Mouse (Mus musculus): ENCODE data around the gene Pip4k2a. TPM values are rescaled to one million over a fixed set of nuclear protein-coding genes. Genes with fewer than 3 reads are reported as not detected.
"Not testable (repeated sequence)": the region's sequence is repeated elsewhere in the genome, so short reads cannot be mapped to it uniquely, and the experiment has no call there.

The Pip4k2a gene
- total RNA-seq, 2 experiments from 2014 or later, result 63.0 to 123 TPM

DNA sequence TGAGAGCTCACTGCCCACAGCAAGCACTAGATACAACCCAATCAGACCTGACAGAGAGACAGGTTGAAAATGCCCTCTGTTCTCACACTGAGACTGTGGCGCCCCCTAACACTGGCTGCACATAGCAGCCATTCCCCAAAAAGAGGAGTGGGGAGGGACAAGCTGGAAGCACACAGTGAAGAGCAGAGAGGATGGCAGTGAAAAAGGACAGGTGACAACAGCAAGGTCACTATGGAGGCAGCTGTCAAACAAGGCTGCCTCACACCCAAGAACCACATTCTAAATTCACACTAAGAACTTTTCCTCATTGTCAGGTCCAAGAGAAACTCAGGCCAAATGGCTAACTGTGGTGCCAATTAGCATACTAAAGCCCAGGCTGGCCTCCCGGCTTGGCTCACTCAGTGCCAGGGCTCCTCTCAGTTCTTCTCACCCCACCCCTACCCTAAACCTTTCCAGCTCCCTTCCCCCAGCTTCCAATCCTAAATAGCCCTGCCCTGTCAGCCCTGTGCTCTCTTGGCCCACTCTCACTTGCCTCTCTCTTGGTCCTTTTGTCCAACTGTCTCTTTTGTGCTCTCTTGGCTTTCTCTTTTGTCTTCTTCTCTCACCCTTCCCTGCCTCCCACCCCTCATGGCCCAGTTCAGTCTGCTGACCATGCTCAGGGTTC is 91.4 kb downstream of the Pip4k2a start:
- no peak for ATAC-seq (ENCODE audit: poor library complexity, severe bottlenecking)

DNA sequence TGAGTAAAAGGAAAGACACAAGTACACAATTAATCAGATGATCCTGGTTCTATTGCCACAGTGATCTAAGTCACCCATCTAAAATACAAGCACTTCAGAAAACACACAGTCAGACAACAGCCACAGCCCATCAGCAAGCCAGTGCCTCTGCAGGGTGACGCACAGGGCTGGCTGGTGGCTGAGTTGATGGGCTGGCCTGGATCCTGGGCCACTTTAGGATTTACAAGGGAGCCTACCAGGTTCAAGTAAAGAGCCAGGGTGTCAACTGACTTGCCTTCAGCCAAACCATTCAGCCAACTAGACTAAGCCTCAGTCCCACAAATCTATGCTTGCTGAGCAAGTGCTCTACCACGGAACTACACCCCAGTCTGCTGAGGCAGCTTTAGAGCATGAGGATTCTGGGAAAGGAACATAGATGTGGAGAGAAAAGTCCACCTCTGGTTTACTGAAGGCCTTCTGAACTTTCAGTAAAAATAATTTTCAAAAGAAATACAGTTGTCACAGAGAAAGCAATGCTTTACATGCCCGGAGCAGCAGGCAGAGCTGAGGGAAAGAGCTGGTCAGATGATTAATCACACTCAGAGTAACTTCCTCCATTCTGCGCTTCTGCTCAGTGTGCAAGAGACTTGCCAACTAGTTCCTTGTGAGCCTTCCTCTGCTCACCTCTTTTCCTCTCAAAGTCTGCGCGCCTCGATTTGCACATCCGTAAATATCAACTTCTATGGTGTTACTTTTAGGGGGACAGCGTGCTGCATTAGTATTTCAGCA is 94.4 kb downstream of the Pip4k2a start:
- ATAC-seq (ENCODE audit: poor library complexity, severe bottlenecking), result peak; percentile 85

GRCm38 (mm10) chr2:18901133-18901532 is 96.8 kb downstream of the Pip4k2a start:
- no peak for ATAC-seq (ENCODE audit: poor library complexity, severe bottlenecking)

- no peak for ATAC-seq (ENCODE audit: poor library complexity, severe bottlenecking)
These were observed 97.3 kb downstream of the Pip4k2a start for GRCm38 (mm10) chr2:18900635-18901034.

DNA sequence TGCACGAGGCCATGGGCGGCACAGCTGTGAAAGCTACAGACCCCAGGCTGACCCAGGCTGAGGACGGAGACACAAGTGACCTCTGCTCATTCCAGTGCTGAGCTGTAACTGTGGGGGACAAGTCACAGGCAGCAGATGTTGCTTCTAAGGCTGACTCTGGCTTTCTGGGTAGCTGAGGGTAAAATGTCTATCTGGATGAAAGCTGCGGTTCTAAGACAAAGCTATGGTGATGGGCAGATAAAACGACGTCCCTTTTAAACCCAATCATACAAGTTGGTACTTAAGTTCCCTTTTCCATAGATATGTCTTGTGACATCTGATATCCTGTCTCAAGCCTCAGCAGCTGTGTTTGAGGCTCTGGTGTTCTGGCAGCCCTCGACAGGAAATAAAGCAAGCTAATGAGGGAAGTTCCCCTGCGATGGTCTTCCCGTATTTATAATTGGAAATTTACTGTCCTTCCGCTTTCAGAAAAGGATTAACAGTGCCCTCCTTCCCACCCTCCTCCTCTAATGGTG is 100.1 kb downstream of the Pip4k2a start:
- peak; percentile 96 for ATAC-seq (ENCODE audit: poor library complexity, severe bottlenecking)

GRCm38 (mm10) chr2:18896015-18896414 is 101.9 kb downstream of the Pip4k2a start:
- ATAC-seq (ENCODE audit: poor library complexity, severe bottlenecking), result no peak

DNA sequence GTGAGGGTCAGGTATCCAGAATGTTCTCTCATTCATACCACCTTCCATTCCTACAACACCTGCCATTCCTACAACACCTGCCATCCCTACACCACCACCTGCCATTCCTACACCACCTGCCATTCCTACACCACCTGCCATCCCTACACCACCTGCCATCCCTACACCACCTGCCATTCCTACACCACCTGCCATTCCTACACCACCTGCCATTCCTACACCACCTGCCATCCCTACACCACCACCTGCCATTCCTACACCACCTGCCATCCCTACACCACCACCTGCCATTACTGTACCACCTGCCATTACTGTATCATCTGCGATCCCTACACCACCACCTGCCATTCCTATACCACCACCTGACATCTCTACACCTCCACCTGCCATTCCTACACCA is 104.6 kb downstream of the Pip4k2a start:
- ATAC-seq (ENCODE audit: poor library complexity, severe bottlenecking), result not testable (repeated sequence)

DNA sequence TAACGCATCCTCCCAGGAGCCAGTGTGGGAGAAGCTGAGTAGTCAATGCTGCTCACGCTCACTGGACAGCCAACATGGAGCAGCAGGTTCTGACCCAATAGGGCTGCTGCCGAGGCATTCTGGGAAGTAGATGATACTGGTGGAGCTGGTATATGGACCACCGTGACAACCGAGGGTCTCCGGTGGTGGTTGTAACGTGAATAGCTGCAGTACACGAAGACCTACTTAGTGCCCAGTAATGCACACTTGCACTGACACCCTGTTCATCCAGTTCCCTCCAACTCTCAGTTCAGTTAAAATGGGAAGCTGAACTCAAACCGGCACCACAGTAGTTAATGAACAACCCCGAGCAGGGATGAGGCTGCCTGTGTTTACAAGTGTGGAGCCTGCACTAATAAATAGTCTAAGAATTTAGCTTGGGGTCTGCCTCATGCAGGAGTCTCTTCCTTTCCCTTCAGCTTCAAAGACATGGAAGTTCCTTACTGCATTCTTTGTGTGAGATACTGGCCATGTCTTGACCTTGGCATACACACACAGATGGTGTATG is 105.9 kb downstream of the Pip4k2a start:
- no peak for ATAC-seq (ENCODE audit: poor library complexity, severe bottlenecking)

DNA sequence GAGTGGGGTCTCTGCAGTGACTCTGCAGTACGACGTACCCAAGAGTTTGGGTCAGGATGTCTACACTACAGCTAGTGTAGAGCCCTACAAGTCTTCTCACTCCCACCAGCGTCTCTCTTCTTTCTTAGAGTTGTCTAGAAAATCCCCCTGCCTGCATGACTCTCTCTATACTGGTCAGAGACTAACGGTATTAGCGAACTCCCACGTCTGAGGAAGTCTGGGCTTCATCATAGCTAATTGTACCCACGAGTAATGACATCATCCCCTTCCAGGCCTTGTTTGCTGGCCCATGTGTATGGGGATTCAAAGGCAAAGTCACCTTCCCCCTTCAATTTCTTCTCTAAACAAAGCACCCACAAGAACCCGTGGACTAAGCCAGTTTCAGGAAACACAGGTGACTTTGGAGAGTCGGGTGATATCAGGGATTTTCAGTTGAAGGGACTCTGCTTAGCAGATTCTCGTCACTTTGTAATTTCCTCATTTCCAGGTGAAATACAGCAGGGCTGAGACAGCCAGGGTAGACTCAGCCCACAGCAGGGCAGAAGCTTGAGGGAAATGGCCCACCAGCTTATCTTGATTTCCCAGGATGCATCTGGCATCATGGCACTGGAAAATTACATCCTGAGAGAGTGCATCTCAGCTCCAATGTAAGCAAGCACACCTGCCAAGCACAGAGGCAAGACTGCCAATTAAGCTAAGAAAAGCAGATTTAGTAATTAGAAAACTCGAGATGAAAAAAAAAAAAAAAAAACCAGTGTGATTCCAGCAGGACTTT is 107.5 kb downstream of the Pip4k2a start:
- no peak for ATAC-seq (ENCODE audit: poor library complexity, severe bottlenecking)

GRCm38 (mm10) chr2:18884277-18884676 is 113.6 kb downstream of the Pip4k2a start:
- no peak for ATAC-seq (ENCODE audit: poor library complexity, severe bottlenecking)

GRCm38 (mm10) chr2:18874626-18875025 is 123.3 kb downstream of the Pip4k2a start:
- no peak for ATAC-seq (ENCODE audit: poor library complexity, severe bottlenecking)

DNA sequence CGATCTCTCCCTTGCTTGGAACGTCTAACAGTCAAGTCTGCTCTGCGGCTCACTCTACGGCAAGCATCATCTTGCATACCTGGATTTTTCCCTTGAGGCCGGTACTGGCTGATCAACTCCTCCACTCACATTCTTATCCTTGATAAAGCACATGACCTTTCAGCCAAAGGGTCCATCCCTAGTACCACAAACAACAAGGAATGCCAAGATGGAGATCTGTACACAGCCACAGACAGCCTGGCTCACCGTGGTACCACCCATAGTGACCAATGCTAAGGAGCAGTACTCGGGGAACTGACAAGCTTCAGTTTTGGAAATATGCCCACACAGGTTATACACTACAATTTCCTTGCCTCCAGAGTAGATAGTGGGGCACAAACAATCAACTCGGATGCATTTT is 123.9 kb downstream of the Pip4k2a start:
- ATAC-seq (ENCODE audit: poor library complexity, severe bottlenecking), result no peak

GRCm38 (mm10) chr2:18873440-18873839 is 124.5 kb downstream of the Pip4k2a start:
- ATAC-seq (ENCODE audit: poor library complexity, severe bottlenecking), result no peak

- peak; percentile 85 for ATAC-seq (ENCODE audit: poor library complexity, severe bottlenecking)
These were observed 125.1 kb downstream of the Pip4k2a start for GRCm38 (mm10) chr2:18872797-18873196.

- ATAC-seq (ENCODE audit: poor library complexity, severe bottlenecking), result no peak
These were observed 126.8 kb downstream of the Pip4k2a start for GRCm38 (mm10) chr2:18871087-18871486.

DNA sequence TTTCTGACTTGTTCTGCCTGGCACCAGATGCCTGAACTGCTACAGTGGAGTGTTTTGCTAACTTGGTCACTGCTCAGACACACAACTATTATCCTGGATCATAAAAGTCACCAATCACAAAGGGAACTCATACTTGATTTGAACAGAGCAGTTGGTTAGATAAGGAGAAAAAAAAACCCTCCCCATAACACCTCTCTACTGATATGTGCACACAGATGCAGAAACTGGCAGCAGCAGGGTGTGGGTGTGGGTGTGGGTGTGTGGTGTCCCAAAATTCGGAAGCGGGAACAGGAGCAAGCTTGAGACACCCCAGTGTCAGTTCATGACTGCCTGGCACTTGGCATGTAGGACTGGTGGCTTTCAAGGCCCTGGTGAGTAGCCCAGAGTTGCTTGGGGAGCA is 130.9 kb downstream of the Pip4k2a start:
- no peak for ATAC-seq (ENCODE audit: poor library complexity, severe bottlenecking)

DNA sequence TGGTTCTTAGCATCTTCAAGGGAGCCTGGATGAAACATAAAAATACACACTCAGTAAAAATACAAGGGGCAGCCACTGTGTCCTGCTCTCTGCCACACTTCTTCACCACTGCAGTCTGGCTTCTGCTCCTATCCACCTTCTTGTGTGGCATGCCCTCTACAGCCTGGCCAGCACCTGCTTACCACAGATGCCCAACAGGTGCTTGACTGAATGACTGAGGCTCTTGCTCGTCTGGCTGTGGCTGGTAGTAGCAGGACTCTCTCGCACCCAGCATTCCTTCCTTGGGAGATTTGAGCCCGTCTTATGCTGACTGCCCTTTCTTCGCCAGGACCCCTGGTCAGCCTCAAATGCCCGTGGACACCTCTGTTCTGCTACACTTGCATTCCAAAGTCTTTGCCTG is 133.2 kb downstream of the Pip4k2a start:
- no peak for ATAC-seq (ENCODE audit: poor library complexity, severe bottlenecking)

DNA sequence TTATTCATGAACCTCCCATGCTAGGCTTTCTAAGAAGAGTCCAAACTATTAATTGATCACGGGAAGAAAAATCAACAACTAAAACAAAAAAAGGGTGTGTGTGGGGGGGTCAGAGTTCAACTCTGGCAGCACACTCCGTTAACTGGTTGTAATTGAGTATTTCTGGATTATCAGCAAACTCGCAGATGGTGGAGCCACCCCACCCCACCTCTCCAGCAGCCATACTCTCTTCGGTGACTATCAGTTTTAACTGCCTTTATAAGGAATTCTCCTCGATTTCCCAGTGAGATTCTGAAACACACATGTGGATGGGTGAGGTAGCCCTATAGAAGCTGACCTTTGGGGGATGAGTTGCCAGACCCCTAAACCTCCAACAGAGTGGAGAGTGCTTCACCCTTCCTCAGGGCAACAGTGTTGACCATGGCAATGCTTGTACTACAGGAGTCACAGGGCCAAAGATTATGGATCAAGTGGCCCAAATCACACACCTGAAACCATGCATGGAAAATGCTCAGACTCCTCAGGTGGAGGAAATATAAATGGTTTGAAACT is 136.2 kb downstream of the Pip4k2a start:
- ATAC-seq (ENCODE audit: poor library complexity, severe bottlenecking), result no peak

GRCm38 (mm10) chr2:18860686-18861085 is 137.2 kb downstream of the Pip4k2a start:
- ATAC-seq (ENCODE audit: poor library complexity, severe bottlenecking), result no peak

DNA sequence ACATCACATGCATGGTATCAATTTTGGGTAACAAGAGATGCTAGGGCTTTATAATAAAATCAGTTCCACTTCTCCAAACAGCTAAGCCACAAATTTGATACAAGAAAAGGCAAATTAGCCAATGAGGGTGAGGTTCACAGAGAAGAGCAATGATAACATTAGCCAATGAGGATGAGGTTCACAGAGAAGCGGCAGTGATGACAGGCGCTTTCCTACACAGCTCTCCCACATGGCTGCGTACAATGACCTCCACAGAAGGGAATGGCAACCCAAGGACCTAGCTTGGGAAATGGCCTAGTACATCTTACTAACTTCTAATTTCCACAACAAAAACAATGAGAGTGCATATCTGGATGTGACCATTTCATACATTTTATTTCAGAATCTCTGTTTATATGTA is 140.0 kb downstream of the Pip4k2a start:
- ATAC-seq (ENCODE audit: poor library complexity, severe bottlenecking), result no peak

- ATAC-seq (ENCODE audit: poor library complexity, severe bottlenecking), result no peak
These were observed 141.5 kb downstream of the Pip4k2a start for GRCm38 (mm10) chr2:18856461-18856860.
